Mouse (Mus musculus) MEL (cell line): ENCODE results near the gene Gm45261. TPM values are rescaled to one million over a fixed set of nuclear protein-coding genes. Genes with fewer than 3 reads are reported as not detected.

Experiments
- DNase-seq: peaks from one replicate; pipeline ENCODE4 v3.0.0; 2011; ENCODE audit warnings: low read depth, low spot score
- H3K27ac ChIP-seq: 2 replicates; pipeline ENCODE4 v1.5.1; 2012; ENCODE audit warnings: low read depth, mild to moderate bottlenecking, control low read depth, low read length, moderate library complexity; ENCODE audit not compliant: control insufficient read depth
- H3K27me3 ChIP-seq, 2 experiments: fragments of 150-350 bp in 1 of 2; sonication (generic) in 1 of 2; 2 replicates each; pipeline ENCODE4 v1.6.1; 2012; ENCODE audit warnings: low read length in 2 of 2, mild to moderate bottlenecking in 2 of 2, improper control_type of control experiment in 1 of 2, moderate library complexity in 1 of 2; ENCODE audit not compliant: insufficient read depth in 2 of 2, control insufficient read depth in 1 of 2
- H3K36me3 ChIP-seq, 2 experiments: 2 replicates each; pipeline ENCODE4 v1.6.1; 2012 to 2014; ENCODE audit warnings: low read length in 2 of 2, improper control_type of control experiment in 1 of 2, inconsistent platforms in 1 of 2, mild to moderate bottlenecking in 1 of 2; ENCODE audit not compliant: insufficient read depth in 2 of 2, control insufficient read depth in 1 of 2
- H3K4me1 ChIP-seq, 2 experiments: fragments of 150-350 bp in 1 of 2; sonication (generic) in 1 of 2; 2 replicates each; pipeline ENCODE4 v1.6.1; 2012; ENCODE audit warnings: low read length in 2 of 2, improper control_type of control experiment in 1 of 2, mild to moderate bottlenecking in 1 of 2; ENCODE audit not compliant: insufficient read depth in 2 of 2, control insufficient read depth in 1 of 2
- H3K4me3 ChIP-seq, 2 experiments: fragments of 150-350 bp in 1 of 2; sonication (generic) in 1 of 2; 2 replicates each; pipeline ENCODE4 v1.5.1; 2012; ENCODE audit warnings: low read depth in 2 of 2, low read length in 2 of 2, mild to moderate bottlenecking in 2 of 2, moderate library complexity in 2 of 2, control low read depth in 1 of 2, improper control_type of control experiment in 1 of 2; ENCODE audit not compliant: control insufficient read depth in 1 of 2, insufficient read depth in 1 of 2
- H3K79me2 ChIP-seq: 2 replicates; pipeline ENCODE4 v1.6.1; 2012; ENCODE audit warnings: mild to moderate bottlenecking, low read length, moderate library complexity; ENCODE audit not compliant: control insufficient read depth, poor library complexity, insufficient read depth
- H3K9ac ChIP-seq: 2 replicates; pipeline ENCODE4 v1.6.1; 2012; ENCODE audit warnings: low read depth, mild to moderate bottlenecking, control low read depth, low read length, moderate library complexity; ENCODE audit not compliant: control insufficient read depth, poor library complexity, severe bottlenecking
- H3K9me3 ChIP-seq: fragments of 150-350 bp; sonication (generic); replicated peaks from 2 replicates; pipeline ENCODE4 v1.6.1; 2012; ENCODE audit warnings: mild to moderate bottlenecking, low read length, improper control_type of control experiment, moderate library complexity; ENCODE audit not compliant: insufficient read depth
- BHLHE40 ChIP-seq: IDR thresholded peaks from 2 replicates; pipeline ENCODE4 v1.6.1; 2012; ENCODE audit warnings: low read depth, mild to moderate bottlenecking, inconsistent platforms, low read length, improper control_type of control experiment, borderline replicate concordance
- CHD1 ChIP-seq: IDR thresholded peaks from 2 replicates; pipeline ENCODE4 v1.6.1; 2012; ENCODE audit warnings: low read depth, mild to moderate bottlenecking, inconsistent platforms, low read length, improper control_type of control experiment
- CHD2 ChIP-seq: IDR thresholded peaks from 2 replicates; pipeline ENCODE4 v1.6.1; 2011; ENCODE audit warnings: low read length, improper control_type of control experiment
- CTCF ChIP-seq, 3 experiments: IDR thresholded peaks in 2 of 3; conservative IDR thresholded peaks in 1 of 3; 2 replicates each; pipeline ENCODE4 v1.5.1; 2011 to 2012; ENCODE audit warnings: low read length in 3 of 3, low read depth in 2 of 3, mild to moderate bottlenecking in 2 of 3, improper control_type of control experiment in 1 of 3, inconsistent platforms in 1 of 3, mixed read lengths in 1 of 3, moderate library complexity in 1 of 3; ENCODE audit not compliant: control insufficient read depth in 1 of 3, insufficient read depth in 1 of 3, poor library complexity in 1 of 3, severe bottlenecking in 1 of 3
- ELF1 ChIP-seq: IDR thresholded peaks from 2 replicates; pipeline ENCODE4 v1.6.1; 2014; ENCODE audit warnings: low read depth, mild to moderate bottlenecking, inconsistent platforms, low read length, improper control_type of control experiment, moderate library complexity
- EP300 ChIP-seq, 2 experiments: IDR thresholded peaks; 2 replicates each; pipeline ENCODE4 v1.6.1; 2011; ENCODE audit warnings: improper control_type of control experiment in 2 of 2, low read length in 2 of 2, low read depth in 1 of 2, mild to moderate bottlenecking in 1 of 2
- GABPA ChIP-seq: IDR thresholded peaks from 2 replicates; pipeline ENCODE4 v1.6.1; 2012; ENCODE audit warnings: low read depth, mild to moderate bottlenecking, inconsistent platforms, low read length, improper control_type of control experiment, moderate library complexity
- GATA1 ChIP-seq: IDR thresholded peaks from 2 replicates; pipeline ENCODE4 v1.6.1; 2011; ENCODE audit warnings: low read depth, low read length, improper control_type of control experiment
- HCFC1 ChIP-seq: IDR thresholded peaks from 2 replicates; pipeline ENCODE4 v1.6.1; 2012; ENCODE audit warnings: low read depth, mild to moderate bottlenecking, inconsistent platforms, low read length, improper control_type of control experiment, moderate library complexity
- JUND ChIP-seq: IDR thresholded peaks from 2 replicates; pipeline ENCODE4 v1.6.1; 2011; ENCODE audit warnings: low read depth, mild to moderate bottlenecking, improper control_type of control experiment, low read length
- MAFK ChIP-seq: IDR thresholded peaks from 2 replicates; pipeline ENCODE4 v1.6.1; 2011; ENCODE audit warnings: low read depth, mild to moderate bottlenecking, low read length, improper control_type of control experiment, borderline replicate concordance
- MAX ChIP-seq: IDR thresholded peaks from 2 replicates; pipeline ENCODE4 v1.6.1; 2011; ENCODE audit warnings: low read length, improper control_type of control experiment
- MEF2A ChIP-seq: IDR thresholded peaks from 2 replicates; pipeline ENCODE4 v1.6.1; 2014; ENCODE audit warnings: low read depth, mild to moderate bottlenecking, inconsistent platforms, low read length, improper control_type of control experiment; ENCODE audit not compliant: poor library complexity, insufficient replicate concordance, severe bottlenecking; ENCODE audit errors: extremely low read depth
- MXI1 ChIP-seq: IDR thresholded peaks from 2 replicates; pipeline ENCODE4 v1.6.1; 2011; ENCODE audit warnings: mild to moderate bottlenecking, low read depth, low read length, improper control_type of control experiment
- MYC ChIP-seq: IDR thresholded peaks from 2 replicates; pipeline ENCODE4 v1.6.1; 2011; ENCODE audit warnings: low read depth, mild to moderate bottlenecking, low read length, improper control_type of control experiment, moderate library complexity
- NRF1 ChIP-seq: IDR thresholded peaks from 2 replicates; pipeline ENCODE4 v1.6.1; 2014; ENCODE audit warnings: low read depth, mild to moderate bottlenecking, inconsistent platforms, low read length, improper control_type of control experiment, moderate library complexity; ENCODE audit not compliant: poor library complexity, insufficient read depth, severe bottlenecking
- POLR2AphosphoS2 ChIP-seq: IDR thresholded peaks from 2 replicates; pipeline ENCODE4 v1.6.1; 2011; ENCODE audit warnings: low read length, improper control_type of control experiment
- POLR2AphosphoS5 ChIP-seq: IDR thresholded peaks from 2 replicates; pipeline ENCODE4 v1.6.1; 2012; ENCODE audit warnings: low read depth, borderline replicate concordance, mild to moderate bottlenecking, inconsistent platforms, low read length, moderate library complexity, mixed read lengths
- RCOR1 ChIP-seq: IDR thresholded peaks from 2 replicates; pipeline ENCODE4 v1.6.1; 2012; ENCODE audit warnings: low read depth, mild to moderate bottlenecking, inconsistent platforms, low read length, improper control_type of control experiment
- SIN3A ChIP-seq: IDR thresholded peaks from 2 replicates; pipeline ENCODE4 v1.6.1; 2012; ENCODE audit warnings: low read length, improper control_type of control experiment, inconsistent platforms
- TBP ChIP-seq: IDR thresholded peaks from 2 replicates; pipeline ENCODE4 v1.8.0; 2011; ENCODE audit warnings: low read depth, low read length, improper control_type of control experiment
- UBTF ChIP-seq: IDR thresholded peaks from 2 replicates; pipeline ENCODE4 v1.6.1; 2012; ENCODE audit warnings: low read depth, mild to moderate bottlenecking, inconsistent platforms, low read length, improper control_type of control experiment, moderate library complexity, borderline replicate concordance; ENCODE audit not compliant: insufficient read depth
- USF1 ChIP-seq: IDR thresholded peaks from 2 replicates; pipeline ENCODE4 v1.6.1; 2014; ENCODE audit warnings: low read depth, mild to moderate bottlenecking, inconsistent platforms, low read length, improper control_type of control experiment, moderate library complexity
- USF2 ChIP-seq, 2 experiments: IDR thresholded peaks; 2 replicates each; pipeline ENCODE4 v1.6.1; 2011 to 2012; ENCODE audit warnings: improper control_type of control experiment in 2 of 2, low read length in 2 of 2, borderline replicate concordance in 1 of 2, inconsistent platforms in 1 of 2, low read depth in 1 of 2, mild to moderate bottlenecking in 1 of 2; ENCODE audit not compliant: insufficient read depth in 1 of 2
- ZKSCAN1 ChIP-seq: IDR thresholded peaks from 2 replicates; pipeline ENCODE4 v1.6.1; 2012; ENCODE audit warnings: low read depth, mild to moderate bottlenecking, inconsistent platforms, low read length, improper control_type of control experiment, moderate library complexity
- polyA plus RNA-seq, 2 experiments: library from polyadenylated mRNA; stranded (reverse) in 1 of 2; unstranded in 1 of 2; fragments of >175 nt in 1 of 2; fragments of >200 nt in 1 of 2; gene quantifications; 2 replicates each; pipeline versions ENCODE4 v1.2.1 to v1.2.4; 2012; ENCODE audit warnings: low replicate concordance in 2 of 2, low read depth in 1 of 2; ENCODE audit not compliant: insufficient read length in 2 of 2, insufficient read depth in 1 of 2, missing spikeins in 1 of 2
- total RNA-seq: library from RNA; depleted of rRNA; stranded (reverse); fragments of 300-350 nt; gene quantifications from 2 replicates; pipeline ENCODE4 v1.2.3, GENCODE M21; 2012

Gene Gm45261
- total and polyA plus RNA-seq, 3 experiments, result not detected

DNA sequence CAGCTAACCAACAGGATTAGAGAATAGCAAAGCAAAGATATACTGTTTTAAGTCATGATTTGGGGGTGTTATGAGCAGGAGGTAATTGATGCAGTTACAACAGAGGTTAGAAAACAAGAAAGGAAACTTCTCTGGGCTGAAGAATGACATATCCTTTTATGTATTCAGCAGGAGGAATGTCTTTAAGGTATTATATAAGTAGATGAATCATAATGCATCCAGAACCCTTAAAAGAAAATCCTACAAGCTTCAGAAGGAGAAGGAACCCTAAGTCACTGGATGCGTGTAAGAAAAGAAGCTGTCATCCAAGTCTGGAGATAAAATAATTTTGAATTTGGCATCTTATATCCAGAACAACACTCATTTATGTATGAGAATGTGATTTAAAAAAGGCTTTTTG, 11.1 kb upstream of the Gm45261 start:
- Histone ChIP-seq H3K27ac (no peak overlapping the region), H3K9ac (no peak overlapping the region), H3K36me3 (no peaks in the 10 kb centered on the region), H3K9me3 (no peaks in the 10 kb centered on the region), H3K4me3 (no peak overlapping the region), H3K79me2 (no peaks in the 10 kb centered on the region), H3K4me1 (no peaks in the 10 kb centered on the region)
- no peak for DNase-seq
- TF ChIP-seq GATA1 (no peak), NRF1 (no peak), ELF1 (no peak), MEF2A (no peak), USF2 (IDR thresholded peaks at IDR 0.05; ENCODE audit: borderline replicate concordance in 1 of 2, insufficient read depth in 1 of 2, low read depth in 1 of 2, low read length in 2 of 2) (no peak), UBTF (no peak), MYC (no peak), SIN3A (no peak), ZKSCAN1 (no peak), POLR2AphosphoS5 (no peak), CHD1 (no peak), RCOR1 (no peak), POLR2AphosphoS2 (no peak)
- TF ChIP-seq, all 39 proteins: peak for 0
- no peaks in the 10 kb centered on the region for H3K27me3 ChIP-seq

DNA sequence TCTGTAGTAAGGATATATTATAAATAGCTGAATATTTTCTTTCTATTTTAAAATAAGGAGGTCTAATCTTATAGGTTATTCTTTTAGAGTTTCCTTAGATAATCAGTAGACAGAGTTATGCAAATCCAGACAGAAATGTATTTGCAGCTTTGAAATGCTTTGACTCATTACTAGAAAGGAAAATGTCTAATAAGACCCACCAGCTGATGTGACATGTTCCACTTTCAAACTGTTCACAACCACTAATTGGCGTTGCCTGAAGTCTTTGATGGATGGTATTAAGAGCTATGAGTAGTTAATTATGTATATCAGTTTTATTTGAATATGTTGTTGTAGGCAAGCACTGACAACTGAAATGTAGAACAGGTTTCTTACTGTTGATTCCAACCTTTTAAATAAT, 1.3 kb downstream of the Gm45261 start:
- no peak overlapping the region for H3K9ac ChIP-seq
- TF ChIP-seq GATA1 (no peak), GABPA (no peak), POLR2AphosphoS2 (no peak), HCFC1 (no peak), MAFK (no peak), TBP (no peak), BHLHE40 (no peak), MXI1 (no peak), CHD2 (no peak), JUND (no peak), EP300 (IDR thresholded peaks at IDR 0.05; ENCODE audit: low read depth in 1 of 2, low read length in 2 of 2) (no peak), SIN3A (no peak), ZKSCAN1 (no peak), MAX (no peak), USF1 (no peak), CTCF (IDR thresholded peaks at IDR 0.05 in 2 of 3, conservative IDR thresholded peaks at IDR 0.05 in 1 of 3; ENCODE audit: control insufficient read depth in 1 of 3, insufficient read depth in 1 of 3, low read depth in 2 of 3, low read length in 3 of 3, poor library complexity in 1 of 3, severe bottlenecking in 1 of 3) (no peak)
- H3K36me3 ChIP-seq, result no peaks in the 10 kb centered on the region
- DNase-seq, result no peak
- no peaks in the 10 kb centered on the region for H3K9me3 ChIP-seq
- H3K4me1 ChIP-seq, result no peaks in the 10 kb centered on the region
- H3K79me2 ChIP-seq, result no peaks in the 10 kb centered on the region
- no peak overlapping the region for H3K27ac ChIP-seq
- no peak overlapping the region for H3K4me3 ChIP-seq
- H3K27me3 ChIP-seq, result no peaks in the 10 kb centered on the region
